Mouse (Mus musculus) midbrain, embryonic 15.5 days (tissue): ENCODE results near the gene Col24a1. TPM values are rescaled to one million over a fixed set of nuclear protein-coding genes. Genes with fewer than 3 reads are reported as not detected.

Experiments used
- ATAC-seq: fragments of 200-750 bp; cut with Nextera tagmentation; replicated peaks from 2 replicates; pipeline ENCODE4 v1.8.0; 2017; ENCODE audit warnings: moderate TSS enrichment
- H3K27ac ChIP-seq: fragments of 300-500 bp; sonication (generic); 2 replicates; pipeline ENCODE4 v1.5.1; 2015; ENCODE audit warnings: mild to moderate bottlenecking, inconsistent platforms
- H3K27me3 ChIP-seq: fragments of 300-500 bp; sonication (generic); replicated peaks from 2 replicates; pipeline ENCODE4 v1.6.1; 2015; ENCODE audit warnings: inconsistent platforms
- H3K36me3 ChIP-seq: fragments of 300-500 bp; sonication (generic); replicated peaks from 2 replicates; pipeline ENCODE4 v1.6.1; 2015; ENCODE audit warnings: inconsistent platforms
- H3K4me1 ChIP-seq: fragments of 300-500 bp; sonication (generic); 2 replicates; pipeline ENCODE4 v1.6.1; 2015; ENCODE audit warnings: inconsistent platforms
- H3K4me2 ChIP-seq: fragments of 300-500 bp; sonication (generic); 2 replicates; pipeline ENCODE4 v1.6.1; 2015; ENCODE audit warnings: inconsistent platforms, mild to moderate bottlenecking, moderate library complexity
- H3K4me3 ChIP-seq: fragments of 300-500 bp; sonication (generic); 2 replicates; pipeline ENCODE4 v1.5.1; 2015; ENCODE audit warnings: mild to moderate bottlenecking, inconsistent platforms
- H3K9ac ChIP-seq: fragments of 300-500 bp; sonication (generic); 2 replicates; pipeline ENCODE4 v1.6.1; 2015; ENCODE audit warnings: mild to moderate bottlenecking, inconsistent platforms
- H3K9me3 ChIP-seq: fragments of 300-500 bp; sonication (generic); 2 replicates; pipeline ENCODE4 v1.6.1; 2016; ENCODE audit warnings: inconsistent platforms
- WGBS: fragments of 180-500 bp; shearing (Covaris S2); methylation state at CpG from one replicate; pipeline ENCODE4 v1.1.7; 2015; ENCODE audit warnings: mixed read lengths; 5-methylcytosine and 5-hydroxymethylcytosine counted together
- polyA plus RNA-seq: library from polyadenylated mRNA; unstranded; fragments of >200 nt; fragmentation: Nextera tagmentation; extraction: Ambion mirVana; gene quantifications from 2 replicates; pipeline ENCODE4 v1.2.1, GENCODE M21; 2015

Gene Col24a1
- polyA plus RNA-seq, 1 experiment from 2014 or later, result 0.40 TPM

DNA sequence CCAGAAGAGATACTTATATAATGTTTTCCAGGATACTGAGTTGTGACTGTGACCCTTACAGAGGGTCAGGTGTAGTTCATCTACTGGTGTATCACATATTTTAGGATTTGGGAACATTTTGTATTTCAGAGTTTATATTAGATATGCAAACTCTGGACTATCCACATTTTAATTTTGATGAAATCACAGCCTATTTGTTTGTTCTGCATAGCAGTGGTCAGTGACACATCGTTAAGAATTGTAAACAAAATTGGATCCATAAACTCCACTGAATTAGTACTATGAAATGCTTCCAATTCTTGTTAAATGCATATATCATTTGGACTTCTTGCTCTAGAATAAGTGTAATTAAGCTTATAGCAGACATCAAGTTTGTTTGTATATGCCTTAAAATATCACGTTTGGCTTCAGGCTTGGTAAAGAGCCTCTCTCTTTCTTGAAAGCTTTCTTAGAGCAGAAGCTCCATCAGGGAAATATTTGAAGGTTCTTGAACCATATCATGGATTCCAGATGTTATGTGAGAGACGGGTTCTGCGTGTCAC is 75.0 kb downstream of the Col24a1 start:
- ATAC-seq, result no peak
- Histone ChIP-seq H3K4me3 (no peak overlapping the region), H3K4me2 (no peak overlapping the region), H3K36me3 (no peaks in the 10 kb centered on the region), H3K9ac (no peak overlapping the region), H3K4me1 (no peaks in the 10 kb centered on the region), H3K27me3 (no peaks in the 10 kb centered on the region), H3K9me3 (no peaks in the 10 kb centered on the region), H3K27ac (no peak overlapping the region)
- 84% methylated on average over 4 of the region's 4 CpGs for WGBS

DNA sequence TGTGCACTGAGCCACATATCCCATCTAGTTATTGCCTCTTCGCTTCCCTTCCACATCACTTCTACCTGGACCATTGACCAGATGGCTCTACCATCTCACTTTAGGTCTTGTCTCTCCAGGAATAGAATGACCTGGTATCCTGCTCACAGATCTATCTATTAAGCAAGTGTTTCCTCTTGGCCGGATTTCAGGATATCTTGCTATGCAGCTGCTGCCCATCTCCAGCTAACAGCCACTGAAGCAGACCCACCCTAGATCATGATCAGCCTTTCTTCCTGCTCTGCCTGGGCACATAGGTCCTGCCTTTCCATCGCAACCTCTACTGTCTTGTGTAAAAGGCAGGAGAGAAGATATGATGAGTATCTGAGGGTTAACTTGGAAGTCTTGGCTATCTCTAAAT is 84.0 kb downstream of the Col24a1 start:
- Histone ChIP-seq H3K4me3 (no peak overlapping the region), H3K9me3 (no peaks in the 10 kb centered on the region), H3K27me3 (no peaks in the 10 kb centered on the region), H3K4me1 (no peaks in the 10 kb centered on the region), H3K27ac (no peak overlapping the region), H3K4me2 (no peak overlapping the region), H3K36me3 (no peaks in the 10 kb centered on the region), H3K9ac (no peak overlapping the region)
- WGBS, result 96% methylated on average over 3 of the region's 3 CpGs
- no peak for ATAC-seq

GRCm38 (mm10) chr3:145383095-145383494 is 90.8 kb downstream of the Col24a1 start:
- Histone ChIP-seq H3K36me3 (no peaks in the 10 kb centered on the region), H3K27me3 (no peaks in the 10 kb centered on the region), H3K4me2 (no peak overlapping the region), H3K9ac (no peak overlapping the region), H3K4me3 (no peak overlapping the region), H3K9me3 (no peaks in the 10 kb centered on the region), H3K27ac (no peak overlapping the region), H3K4me1 (no peaks in the 10 kb centered on the region)
- no peak for ATAC-seq
- 92% methylated on average over 13 of the region's 13 CpGs for WGBS

GRCm38 (mm10) chr3:145386434-145386833 is 94.2 kb downstream of the Col24a1 start:
- Histone ChIP-seq H3K4me1 (no peaks in the 10 kb centered on the region), H3K27me3 (no peaks in the 10 kb centered on the region), H3K27ac (no peak overlapping the region), H3K9ac (no peak overlapping the region), H3K36me3 (no peaks in the 10 kb centered on the region), H3K4me3 (no peak overlapping the region), H3K9me3 (no peaks in the 10 kb centered on the region), H3K4me2 (no peak overlapping the region)
- ATAC-seq, result no peak

GRCm38 (mm10) chr3:145390681-145391080 is 98.4 kb downstream of the Col24a1 start:
- no peak overlapping the region for H3K27ac ChIP-seq
- no peak overlapping the region for H3K4me2 ChIP-seq
- no peak overlapping the region for H3K4me3 ChIP-seq
- 96% methylated on average over 4 of the region's 4 CpGs for WGBS
- no peak overlapping the region for H3K9ac ChIP-seq
- ATAC-seq, result no peak
- no peaks in the 10 kb centered on the region for H3K4me1 ChIP-seq
- no peaks in the 10 kb centered on the region for H3K36me3 ChIP-seq
- H3K27me3 ChIP-seq, result no peaks in the 10 kb centered on the region
- H3K9me3 ChIP-seq, result no peaks in the 10 kb centered on the region

DNA sequence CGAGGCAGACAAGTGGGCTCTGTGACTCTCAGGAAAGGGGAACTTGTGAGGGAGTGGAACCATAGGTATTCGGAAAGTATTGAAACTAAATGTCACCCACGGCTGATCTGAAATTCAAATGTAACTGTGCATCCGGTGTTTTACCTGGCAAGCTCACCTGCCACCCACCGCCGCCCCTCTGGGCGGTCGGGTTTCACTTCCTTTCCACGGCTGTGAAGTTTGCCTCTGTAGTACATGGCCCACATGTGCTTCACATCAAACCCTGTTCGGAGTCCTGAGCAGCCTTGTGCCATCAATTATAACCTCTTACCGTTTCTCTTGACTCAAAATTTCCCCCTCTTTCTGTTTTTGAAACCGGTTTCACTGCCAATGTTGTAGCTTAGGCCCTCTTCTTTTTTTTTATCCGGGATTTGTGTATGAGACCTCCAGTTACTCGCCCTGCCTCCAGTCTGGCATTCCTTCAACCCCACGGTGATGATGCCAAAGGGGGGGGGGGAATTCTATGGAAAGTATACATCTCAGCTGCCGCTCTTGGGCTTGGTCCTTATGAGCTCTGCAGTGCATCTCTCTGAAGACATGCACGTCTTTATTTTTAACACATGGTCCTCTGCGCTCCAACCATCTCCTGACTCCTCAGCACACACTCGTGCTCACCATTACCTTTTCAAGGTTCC is 99.9 kb downstream of the Col24a1 start:
- Histone ChIP-seq H3K4me2 (no peak overlapping the region), H3K36me3 (no peaks in the 10 kb centered on the region), H3K9me3 (no peaks in the 10 kb centered on the region), H3K9ac (no peak overlapping the region), H3K27ac (no peak overlapping the region), H3K4me3 (no peak overlapping the region), H3K4me1 (no peaks in the 10 kb centered on the region), H3K27me3 (no peaks in the 10 kb centered on the region)
- ATAC-seq, result no peak
- 87% methylated on average over 19 of the region's 19 CpGs for WGBS

DNA sequence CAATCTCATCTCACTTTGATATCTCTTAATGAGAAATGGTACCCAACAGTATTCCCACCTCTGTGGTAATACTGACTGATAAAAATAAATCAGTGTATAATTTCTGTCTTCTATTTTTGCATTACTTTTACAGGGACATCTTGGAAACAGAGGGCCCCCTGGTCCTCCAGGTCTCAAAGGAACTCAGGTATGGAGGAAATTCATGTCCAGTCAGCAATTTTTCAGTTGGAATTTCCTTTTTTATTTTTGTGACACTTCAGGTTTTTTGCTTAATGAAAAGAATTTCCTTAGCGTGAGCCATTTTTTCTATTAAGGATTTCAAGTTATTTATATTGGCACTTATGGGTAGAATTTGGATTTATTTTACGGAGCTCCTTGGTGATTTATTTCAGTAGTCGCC is 106.9 kb downstream of the Col24a1 start:
- Histone ChIP-seq H3K36me3 (no peaks in the 10 kb centered on the region), H3K4me1 (no peaks in the 10 kb centered on the region), H3K27me3 (no peaks in the 10 kb centered on the region), H3K4me3 (no peak overlapping the region), H3K27ac (no peak overlapping the region), H3K4me2 (no peak overlapping the region), H3K9ac (no peak overlapping the region), H3K9me3 (no peaks in the 10 kb centered on the region)
- ATAC-seq, result no peak
- WGBS, result 96% methylated on average over 3 of the region's 3 CpGs

- Histone ChIP-seq H3K9ac (no peak overlapping the region), H3K9me3 (no peaks in the 10 kb centered on the region), H3K36me3 (no peaks in the 10 kb centered on the region), H3K27me3 (no peaks in the 10 kb centered on the region), H3K4me3 (peak overlapping the region; percentile 29), H3K27ac (no peak overlapping the region), H3K4me1 (no peaks in the 10 kb centered on the region), H3K4me2 (peak overlapping the region; percentile 47)
- no peak for ATAC-seq
- 84% methylated on average over 10 of the region's 10 CpGs for WGBS
These were observed 110.0 kb downstream of the Col24a1 start for GRCm38 (mm10) chr3:145402257-145402656.

- Histone ChIP-seq H3K4me2 (peak overlapping the region; percentile 47), H3K27me3 (no peaks in the 10 kb centered on the region), H3K4me3 (peak overlapping the region; percentile 29), H3K9me3 (no peaks in the 10 kb centered on the region), H3K9ac (no peak overlapping the region), H3K4me1 (no peaks in the 10 kb centered on the region), H3K27ac (no peak overlapping the region), H3K36me3 (no peaks in the 10 kb centered on the region)
- WGBS, result 44% methylated on average over 6 of the region's 6 CpGs
- ATAC-seq, result peak; percentile 80; the same call in 1 of the 2 replicates
These were observed 110.7 kb downstream of the Col24a1 start for GRCm38 (mm10) chr3:145402994-145403393.

GRCm38 (mm10) chr3:145408045-145408444 is 115.8 kb downstream of the Col24a1 start:
- WGBS, result 70% methylated on average over 3 of the region's 3 CpGs
- ATAC-seq, result no peak
- H3K27me3 ChIP-seq, result no peaks in the 10 kb centered on the region

DNA sequence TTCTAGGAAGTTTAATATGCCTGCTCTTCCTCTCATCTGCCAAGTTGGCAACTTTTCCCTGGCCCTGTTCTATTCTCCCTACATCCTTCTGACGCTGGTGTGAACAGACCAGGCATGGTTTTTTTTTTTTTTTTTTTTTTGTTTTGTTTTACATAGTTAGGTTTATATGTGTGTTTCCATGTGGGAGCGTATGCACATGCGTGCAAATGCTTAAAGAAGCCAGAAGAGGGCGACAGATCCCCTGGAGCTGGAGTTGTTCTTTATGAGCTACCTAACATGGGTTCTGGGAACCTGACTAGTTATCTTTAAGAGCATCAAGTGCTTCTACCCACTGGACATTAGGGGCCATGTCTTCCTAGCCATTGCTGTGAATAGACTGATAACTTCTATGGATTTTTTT is 119.9 kb downstream of the Col24a1 start:
- no peak overlapping the region for H3K27ac ChIP-seq
- no peaks in the 10 kb centered on the region for H3K27me3 ChIP-seq
- H3K4me1 ChIP-seq, result no peaks in the 10 kb centered on the region
- no peak overlapping the region for H3K4me2 ChIP-seq
- H3K4me3 ChIP-seq, result no peak overlapping the region
- H3K9me3 ChIP-seq, result no peaks in the 10 kb centered on the region
- ATAC-seq, result no peak
- H3K9ac ChIP-seq, result no peak overlapping the region
- WGBS, result 35% methylated on average over 4 of the region's 4 CpGs
- no peaks in the 10 kb centered on the region for H3K36me3 ChIP-seq

More at GRCm38 (mm10) chr3:145408045-145408444, 115.8 kb downstream of the Col24a1 start:
- Histone ChIP-seq H3K4me1 (no peaks in the 10 kb centered on the region), H3K36me3 (no peaks in the 10 kb centered on the region), H3K4me2 (no peak overlapping the region), H3K9me3 (no peaks in the 10 kb centered on the region), H3K9ac (no peak overlapping the region), H3K27ac (no peak overlapping the region), H3K4me3 (no peak overlapping the region)

DNA sequence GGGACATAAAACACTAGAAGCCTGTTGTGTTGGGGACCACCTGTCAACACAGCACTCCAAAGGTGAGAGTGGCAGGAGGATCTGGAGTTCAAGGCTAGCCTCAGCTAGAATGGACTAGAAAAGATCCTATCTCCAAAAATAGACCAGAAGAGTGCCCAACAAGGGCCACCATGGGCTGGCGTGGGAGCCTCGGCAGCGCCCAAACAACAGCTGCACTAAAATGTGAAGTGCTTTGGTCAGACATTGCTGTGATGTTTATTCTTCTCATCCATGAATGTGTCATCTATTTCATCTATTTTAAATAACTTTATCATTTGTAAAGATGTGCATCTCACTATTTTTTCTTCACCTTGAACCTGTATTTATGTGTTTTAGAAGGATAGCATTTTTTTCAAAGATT is 122.1 kb downstream of the Col24a1 start:
- no peak overlapping the region for H3K27ac ChIP-seq
- H3K36me3 ChIP-seq, result no peaks in the 10 kb centered on the region
- H3K4me2 ChIP-seq, result no peak overlapping the region
- H3K4me3 ChIP-seq, result no peak overlapping the region
- no peaks in the 10 kb centered on the region for H3K9me3 ChIP-seq
- H3K9ac ChIP-seq, result no peak overlapping the region
- no peaks in the 10 kb centered on the region for H3K27me3 ChIP-seq
- H3K4me1 ChIP-seq, result no peaks in the 10 kb centered on the region
- no peak for ATAC-seq
- 97% methylated on average over 3 of the region's 3 CpGs for WGBS

GRCm38 (mm10) chr3:145417809-145418208 is 125.5 kb downstream of the Col24a1 start:
- Histone ChIP-seq H3K9me3 (no peaks in the 10 kb centered on the region), H3K27ac (no peak overlapping the region), H3K36me3 (no peaks in the 10 kb centered on the region), H3K27me3 (no peaks in the 10 kb centered on the region), H3K4me2 (no peak overlapping the region), H3K4me3 (no peak overlapping the region), H3K4me1 (no peaks in the 10 kb centered on the region), H3K9ac (no peak overlapping the region)
- no peak for ATAC-seq
- 84% methylated on average over 9 of the region's 9 CpGs for WGBS
